Mouse (Mus musculus): ENCODE results near the gene Tfap2a.

Gene Tfap2a

GRCm38 (mm10) chr13:40738196-40738880 is at the start of gene Tfap2a:
TSS of gene Tfap2a (minus strand) at chr13:40738376.
- no peak for DNase-seq

GRCm38 (mm10) chr13:40784202-40784771 is 46.1 kb upstream of the Tfap2a start:
- peak; percentile 36 for DNase-seq

DNA sequence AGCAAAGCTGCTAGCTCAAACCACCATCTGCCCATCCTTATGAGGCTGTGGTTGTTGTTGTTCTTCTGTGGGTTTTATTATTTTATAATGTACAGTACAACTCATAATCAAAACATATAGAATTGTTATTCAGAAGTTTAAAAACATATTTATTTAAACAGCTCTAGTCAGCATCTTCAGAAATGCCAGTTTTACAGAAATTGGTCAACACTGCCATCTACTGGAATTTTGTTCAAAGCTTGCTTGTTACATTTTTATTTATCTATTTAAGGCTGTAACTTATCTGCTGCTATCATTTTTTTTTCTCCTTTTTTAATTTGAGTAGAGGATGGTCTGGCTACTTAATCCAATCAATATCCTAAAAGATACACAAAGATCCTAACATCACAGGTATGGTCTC is 19.8 kb upstream of the Tfap2a start:
- no peak for DNase-seq

DNA sequence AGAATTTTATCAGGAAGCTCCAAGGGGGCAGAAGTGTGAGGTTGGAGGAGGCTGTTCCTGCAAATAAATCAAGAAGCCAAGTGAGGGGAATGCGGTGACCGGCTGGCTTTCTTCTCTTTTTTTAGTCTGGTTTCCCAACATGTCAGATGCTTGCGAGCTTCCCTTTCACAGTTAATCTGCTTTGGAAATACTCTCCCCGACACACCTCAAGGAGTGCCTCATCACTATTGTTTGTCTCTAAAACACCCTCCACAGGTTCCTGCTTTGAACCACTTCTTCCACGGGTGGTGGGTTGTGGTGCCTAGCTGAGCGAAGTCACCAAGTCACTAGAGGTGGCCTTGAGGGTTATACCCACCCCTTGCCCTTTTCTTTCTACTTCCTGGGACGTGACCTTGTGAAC is 18.2 kb upstream of the Tfap2a start:
- DNase-seq, result no peak

- DNase-seq, result no peak
Observed at GRCm38 (mm10) chr13:40754091-40754490, 15.9 kb upstream of the Tfap2a start.

- DNase-seq, result no peak
Observed at GRCm38 (mm10) chr13:40751889-40752288, 13.7 kb upstream of the Tfap2a start.

- DNase-seq, result no peak
Observed at GRCm38 (mm10) chr13:40749603-40749905, 11.4 kb upstream of the Tfap2a start.

- peak; percentile 52 for DNase-seq
Observed at GRCm38 (mm10) chr13:40748785-40749602, 10.8 kb upstream of the Tfap2a start.

- no peak for DNase-seq
Observed at GRCm38 (mm10) chr13:40744111-40744805, 6.1 kb upstream of the Tfap2a start.

DNA sequence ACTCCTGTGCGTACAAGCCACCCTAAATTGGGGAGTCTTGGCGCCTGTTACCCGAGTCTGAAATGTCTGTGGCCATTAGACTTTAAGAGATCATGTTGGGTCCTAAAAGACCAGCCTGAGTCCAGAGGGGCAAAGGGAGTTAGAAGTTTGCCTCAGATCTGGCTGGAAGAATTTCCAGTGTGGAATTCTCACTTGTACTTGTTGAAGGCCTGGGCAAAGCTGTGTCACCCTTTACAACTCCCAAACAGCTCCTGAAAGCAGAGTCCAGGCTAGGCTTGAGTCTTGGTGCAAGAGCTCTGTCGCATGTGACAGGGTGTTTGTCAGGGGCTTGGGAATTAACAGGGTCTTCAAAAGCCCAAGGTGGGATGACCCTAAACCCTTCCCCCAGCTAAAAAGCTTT is 5.0 kb upstream of the Tfap2a start:
- DNase-seq, result no peak

GRCm38 (mm10) chr13:40741841-40742550 is 3.8 kb upstream of the Tfap2a start:
- no peak for DNase-seq

DNA sequence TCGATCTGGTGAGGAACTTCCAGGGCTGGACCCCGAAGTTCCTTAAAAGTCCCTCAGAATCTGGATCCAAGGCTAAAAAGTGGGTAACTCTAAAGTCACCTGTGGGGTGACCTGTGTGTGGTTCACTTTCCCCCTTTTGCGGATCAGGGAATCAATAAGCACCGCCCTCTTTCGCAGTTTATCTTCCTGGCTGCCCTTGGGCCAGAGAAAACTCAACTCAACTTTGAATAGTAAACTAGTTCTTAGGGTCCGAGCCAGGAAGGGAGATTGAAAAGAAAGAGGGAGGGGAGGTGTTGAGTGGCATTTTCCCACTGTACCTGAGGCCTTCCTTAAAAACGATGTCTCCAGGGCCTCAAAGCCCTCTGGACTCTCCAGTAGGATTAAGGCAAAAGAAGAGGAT is 3.3 kb upstream of the Tfap2a start:
- no peak for DNase-seq

- DNase-seq, result no peak
Observed at GRCm38 (mm10) chr13:40740727-40741360, 2.7 kb upstream of the Tfap2a start.

GRCm38 (mm10) chr13:40739901-40740300 is 1.7 kb upstream of the Tfap2a start:
- DNase-seq, result no peak

- DNase-seq, result no peak
Observed at GRCm38 (mm10) chr13:40739121-40739650, 1.0 kb upstream of the Tfap2a start.

GRCm38 (mm10) chr13:40737761-40738160 is 415 bp downstream of the Tfap2a start:
- no peak for DNase-seq

DNA sequence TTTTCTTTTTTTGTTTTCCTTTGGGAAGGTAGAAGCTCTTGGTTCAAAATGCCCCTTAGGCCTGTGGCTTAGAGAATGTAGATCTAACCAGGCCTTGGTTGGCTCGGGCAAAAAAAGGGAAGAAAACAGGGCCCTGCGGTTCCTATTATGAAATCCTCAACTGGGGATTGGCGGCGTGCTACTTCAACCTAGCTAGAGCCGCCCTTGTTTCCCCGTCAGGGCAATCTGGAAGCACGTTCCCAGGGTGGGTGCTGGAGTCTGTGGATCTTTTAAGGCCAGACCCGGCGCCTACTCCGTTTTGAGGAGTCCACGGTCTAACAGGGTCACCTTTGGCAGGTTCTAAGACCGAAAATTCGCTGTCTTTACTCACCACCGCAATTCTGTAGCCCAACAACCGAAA is 1.1 kb downstream of the Tfap2a start:
- DNase-seq, result no peak

GRCm38 (mm10) chr13:40736107-40736780 is 1.9 kb downstream of the Tfap2a start:
- no peak for DNase-seq

- no peak for DNase-seq
Observed at GRCm38 (mm10) chr13:40735416-40736106, 2.6 kb downstream of the Tfap2a start.

- no peak for DNase-seq
Observed at GRCm38 (mm10) chr13:40734316-40734965, 3.7 kb downstream of the Tfap2a start.
